Mouse (Mus musculus) layer of hippocampus, adult 11-12 months (tissue): Measurements from ENCODE around the gene March2.
"Not testable (repeated sequence)": the region's sequence is repeated elsewhere in the genome, so short reads cannot be mapped to it uniquely, and the experiment has no call there.

Source experiments
- DNase-seq: peaks from one replicate; pipeline ENCODE4 v3.0.0; 2022; ENCODE audit warnings: low spot score

March2 gene

DNA sequence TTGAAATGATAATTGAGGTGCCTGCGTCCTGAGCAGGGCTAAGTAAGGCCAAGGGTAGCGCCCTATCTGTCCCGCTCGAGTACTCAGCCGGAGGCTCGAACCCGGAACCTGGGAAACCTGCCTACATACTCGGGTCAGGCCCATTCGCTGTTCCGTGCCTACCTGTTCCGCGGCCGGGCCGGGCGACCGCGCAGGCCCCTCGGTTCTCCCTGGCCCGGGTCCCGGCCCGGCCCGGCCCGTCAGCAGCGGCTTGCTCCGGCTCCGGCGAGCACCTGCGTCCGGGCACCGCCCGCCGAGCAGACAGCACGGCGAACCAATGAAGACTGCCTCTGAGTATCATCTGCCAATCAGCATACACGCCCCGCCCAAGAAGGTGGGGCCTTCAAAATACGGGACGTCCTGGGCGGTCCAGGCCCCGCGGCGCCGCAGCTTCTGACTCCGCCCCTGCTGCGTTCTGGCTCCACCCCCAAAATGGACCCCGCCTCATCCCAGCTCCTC lies at the start of gene March2:
March2 (minus strand) TSS at position 287 of the 498 bp plus-strand sequence.
- peak; percentile 98 for DNase-seq

DNA sequence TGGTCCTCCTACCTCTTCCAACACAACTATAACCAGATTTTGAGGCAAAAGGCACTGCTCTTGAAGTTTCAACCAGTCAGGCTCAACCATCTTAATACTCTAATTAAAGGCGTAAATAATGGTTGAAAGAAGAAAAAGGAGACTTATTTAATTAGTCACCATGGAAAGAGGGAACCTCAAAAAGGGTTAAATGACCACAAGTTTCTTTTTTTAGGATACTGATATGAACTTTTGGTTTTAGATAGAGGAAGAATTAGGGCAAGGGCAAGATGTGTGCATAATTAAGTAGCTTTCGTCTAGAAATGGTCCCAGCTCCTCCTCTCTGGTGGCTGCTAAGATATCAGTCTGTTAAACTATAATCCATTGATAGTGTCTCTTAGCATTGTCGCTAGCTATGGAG lies 47.9 kb upstream of the March2 start:
- DNase-seq = no peak

DNA sequence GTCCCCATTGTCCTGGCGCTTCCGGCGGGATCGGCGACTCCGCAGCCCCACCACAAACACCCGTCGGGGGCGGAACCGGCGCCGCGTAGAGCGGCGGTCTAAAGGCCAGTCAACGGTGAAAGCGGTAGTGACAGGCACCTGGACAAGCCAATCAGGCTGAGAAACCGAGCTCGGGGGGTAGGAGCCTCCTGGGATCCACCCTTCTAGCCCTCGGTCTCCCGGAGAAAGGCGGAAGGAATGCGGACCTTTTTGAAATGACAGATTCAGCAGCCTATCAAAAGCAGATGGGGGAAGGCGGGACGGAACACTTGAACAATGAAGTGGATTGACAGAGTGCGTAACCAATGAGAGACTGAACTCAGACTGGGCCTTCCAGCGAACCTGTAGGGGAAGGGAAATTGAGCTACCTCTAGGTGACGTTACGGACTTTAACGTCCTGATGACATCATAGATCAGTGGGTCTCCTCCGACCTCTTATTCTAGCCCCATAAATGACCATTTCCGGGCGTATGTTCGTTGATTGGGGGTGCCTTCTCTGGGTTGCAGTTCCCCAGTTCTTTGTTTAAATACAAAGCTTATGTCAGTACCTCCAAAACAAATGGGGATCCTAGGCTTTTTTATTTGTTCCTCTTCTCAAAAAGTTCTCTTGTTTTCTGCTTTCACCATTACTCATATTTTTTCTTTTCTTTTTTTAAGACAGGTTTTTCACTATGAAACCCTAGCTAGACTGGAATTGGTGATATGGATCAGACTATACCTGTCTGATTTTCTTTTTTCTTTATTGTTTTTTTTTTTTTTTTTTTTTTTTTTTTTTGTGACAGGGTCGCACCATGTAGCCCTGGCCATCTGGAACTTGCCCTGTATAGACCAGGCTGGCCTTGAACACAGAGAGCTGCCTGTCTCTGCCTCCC lies 42.0 kb upstream of the March2 start, which contains the start of gene Rab11b:
Rab11b (minus strand) TSS at position 276 of the 911 bp plus-strand sequence.
- peak; percentile 100 for DNase-seq

DNA sequence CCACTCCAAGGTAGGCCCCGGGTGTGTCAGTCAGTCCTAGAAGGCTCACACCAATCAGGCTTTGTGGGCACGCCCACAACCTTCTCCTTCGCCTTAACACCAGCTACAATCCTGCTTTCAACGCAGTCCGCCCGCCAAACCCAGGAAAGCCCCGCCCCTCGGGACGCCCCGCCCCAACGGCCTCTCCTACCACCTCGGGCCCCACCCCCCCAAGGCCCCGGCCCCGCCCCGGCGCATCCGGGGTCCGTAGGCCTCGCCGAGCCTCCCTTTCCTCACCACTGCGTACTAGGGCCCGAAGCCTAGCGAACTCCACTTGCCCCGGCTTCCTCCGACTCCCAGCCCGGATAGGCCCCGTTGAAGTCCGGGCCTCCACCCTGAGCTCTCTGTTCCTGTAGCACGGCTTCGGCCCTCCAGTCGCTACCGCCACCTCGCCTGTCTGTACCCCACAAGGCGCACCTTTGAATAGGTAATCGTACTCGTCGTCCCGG lies 41.3 kb upstream of the March2 start:
- peak; percentile 89 for DNase-seq

DNA sequence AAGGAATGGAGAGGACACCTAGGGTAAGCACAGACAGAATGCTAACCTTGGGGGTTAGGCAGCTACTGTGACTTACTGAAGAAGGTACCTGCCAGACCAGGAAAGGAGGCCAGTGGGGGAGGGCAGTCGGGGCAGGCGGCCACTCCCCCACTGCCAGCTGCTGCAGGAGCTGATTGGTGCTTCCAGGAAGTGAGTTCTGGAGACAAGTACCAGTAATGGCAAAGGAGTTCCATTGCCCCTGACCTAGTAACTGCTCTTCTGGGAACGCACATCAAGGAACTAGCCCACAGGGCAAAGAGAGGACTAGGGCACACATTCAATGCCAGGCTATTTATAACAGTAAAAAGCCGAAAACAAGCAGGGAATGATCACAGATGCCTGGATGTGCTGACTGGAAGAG lies 38.8 kb upstream of the March2 start:
- DNase-seq = no peak

DNA sequence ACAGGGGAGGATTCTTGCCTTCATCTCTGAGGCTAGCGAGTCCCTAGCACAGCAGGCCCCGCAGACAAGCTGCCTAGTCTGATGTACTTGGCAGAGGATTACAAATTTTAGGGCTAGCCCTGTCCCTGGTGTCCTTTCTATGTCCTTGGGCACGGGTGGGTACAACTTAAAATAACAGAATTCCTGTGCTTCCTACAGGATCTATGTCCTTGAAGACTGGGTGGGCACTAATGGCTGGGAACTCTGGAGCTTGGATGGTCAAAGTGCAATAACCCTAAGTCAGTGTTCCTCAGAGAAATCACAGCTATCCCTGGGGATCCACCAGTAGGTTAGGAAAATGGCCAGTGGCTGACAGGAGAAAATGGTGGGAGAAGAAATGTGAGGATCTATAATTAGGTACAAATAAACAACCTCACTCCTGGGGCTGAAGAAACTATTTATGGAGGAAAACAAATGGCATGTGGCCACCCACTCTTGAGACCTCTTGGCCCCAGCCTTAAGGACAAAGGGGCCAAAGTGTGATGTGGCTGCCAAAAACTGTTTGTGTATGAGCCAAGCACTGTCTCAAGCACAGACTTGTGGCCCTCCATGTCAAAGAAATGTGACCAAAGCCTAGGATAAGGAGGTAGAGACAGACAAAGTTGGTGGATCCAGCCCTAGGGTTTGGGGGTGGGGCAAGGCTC lies 37.8 kb upstream of the March2 start:
- no peak for DNase-seq

DNA sequence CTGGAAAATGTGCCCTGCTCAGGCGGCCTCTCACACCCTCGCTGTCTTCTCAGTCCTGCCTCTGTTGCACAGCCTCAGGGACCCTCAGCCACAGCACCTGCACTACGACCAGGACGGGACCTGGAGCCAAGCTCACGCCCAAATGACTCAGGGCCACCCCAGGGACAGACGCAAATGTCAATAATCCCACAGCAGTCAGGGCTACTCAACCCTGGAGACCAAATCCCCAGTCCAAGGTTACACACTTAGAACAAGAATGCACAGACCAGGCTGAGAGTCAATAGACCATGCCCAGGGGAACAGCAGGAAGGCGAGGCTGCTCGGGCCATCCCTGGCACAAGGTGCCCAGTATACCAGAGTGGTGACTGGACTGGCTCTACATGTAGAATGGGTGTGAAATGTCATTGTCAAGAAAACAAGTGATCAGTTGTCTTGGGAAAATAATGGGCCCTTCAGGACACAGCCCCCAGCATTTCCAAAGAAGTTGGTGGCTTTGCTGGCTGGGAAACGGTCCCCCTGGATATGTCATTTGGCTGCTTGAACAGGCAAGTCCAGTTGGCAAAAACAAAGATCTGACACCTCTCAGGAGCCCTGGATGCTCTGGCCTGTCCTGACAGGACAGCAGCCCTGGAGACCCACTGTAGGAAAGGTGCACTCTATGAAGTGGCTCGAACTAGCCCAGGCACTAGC lies 37.1 kb upstream of the March2 start:
- DNase-seq = no peak

DNA sequence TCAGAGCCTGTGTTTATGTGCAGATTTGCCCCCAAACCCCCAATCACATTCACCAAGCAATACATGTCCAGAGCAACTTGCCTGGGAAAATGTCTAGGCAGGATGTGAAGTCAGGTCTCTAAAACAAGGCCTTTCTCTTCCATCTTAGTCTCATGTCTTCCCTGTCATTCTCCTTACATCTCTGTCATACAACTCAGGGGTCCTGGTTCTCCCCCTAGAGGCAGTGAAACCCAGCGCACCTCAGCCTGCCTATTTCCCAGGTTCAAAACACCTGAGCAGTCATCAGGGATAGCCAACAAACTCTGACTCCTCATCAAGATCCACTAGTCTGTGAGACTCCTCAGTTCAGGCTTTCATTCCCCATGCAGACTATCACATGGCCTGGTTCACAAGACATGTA lies 36.2 kb upstream of the March2 start:
- no peak for DNase-seq

DNA sequence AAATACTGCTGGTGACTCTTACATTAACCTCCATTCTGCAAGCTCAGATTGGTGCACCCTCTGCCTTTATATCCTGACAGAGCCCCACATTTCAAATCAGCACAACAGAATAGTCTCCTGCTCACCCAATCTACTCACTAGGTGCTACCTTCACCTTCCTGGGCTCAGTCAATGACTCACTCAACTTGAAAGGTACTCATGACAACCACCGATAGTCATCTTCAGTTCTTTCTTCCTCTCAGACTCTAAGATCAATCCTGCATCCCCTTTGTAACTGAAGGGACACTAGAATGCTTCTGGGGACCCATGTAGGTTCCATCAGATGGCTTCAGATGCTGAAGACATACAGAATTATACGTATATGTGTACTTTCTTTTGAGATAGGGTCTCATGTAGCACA lies 33.8 kb upstream of the March2 start:
- no peak for DNase-seq

DNA sequence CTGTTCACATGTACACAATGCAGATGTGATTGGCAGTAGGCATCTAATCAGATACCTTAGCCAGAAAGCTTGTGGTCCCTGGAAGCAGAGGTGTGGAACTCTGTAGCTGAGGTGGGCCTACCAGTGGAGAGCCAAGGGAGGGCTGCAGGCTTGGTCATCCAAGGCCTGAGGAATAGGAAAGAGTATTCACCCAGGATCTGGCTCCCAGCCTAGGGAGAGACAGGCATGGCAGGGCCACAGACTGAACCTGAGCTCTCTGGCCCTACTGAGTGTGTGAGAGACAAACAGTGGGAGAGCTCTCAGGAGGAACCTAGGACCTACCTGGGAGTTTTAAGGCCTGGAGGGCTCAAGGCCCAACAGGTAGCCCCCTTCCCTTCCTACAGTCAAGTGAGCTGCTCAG lies 32.7 kb upstream of the March2 start:
- no peak for DNase-seq

DNA sequence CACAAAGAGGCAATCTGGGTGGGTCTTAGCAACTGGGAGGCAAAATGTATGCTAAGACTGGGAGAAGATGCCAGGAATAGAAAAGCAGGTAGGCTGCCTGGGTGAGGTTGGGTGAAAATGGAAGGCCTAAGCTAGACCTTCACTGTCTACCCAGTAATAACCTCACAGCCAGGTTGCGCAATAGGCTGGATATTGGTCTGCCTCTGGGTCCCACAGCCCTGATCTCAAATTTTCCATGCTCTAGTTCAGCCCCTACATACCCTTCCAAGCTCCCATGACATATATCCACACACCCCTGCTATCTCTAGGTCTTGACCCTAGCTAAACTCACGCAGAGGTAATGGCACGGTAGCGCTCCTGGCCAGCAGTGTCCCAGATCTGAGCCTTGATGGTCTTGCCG lies 31.0 kb upstream of the March2 start:
- DNase-seq = no peak

DNA sequence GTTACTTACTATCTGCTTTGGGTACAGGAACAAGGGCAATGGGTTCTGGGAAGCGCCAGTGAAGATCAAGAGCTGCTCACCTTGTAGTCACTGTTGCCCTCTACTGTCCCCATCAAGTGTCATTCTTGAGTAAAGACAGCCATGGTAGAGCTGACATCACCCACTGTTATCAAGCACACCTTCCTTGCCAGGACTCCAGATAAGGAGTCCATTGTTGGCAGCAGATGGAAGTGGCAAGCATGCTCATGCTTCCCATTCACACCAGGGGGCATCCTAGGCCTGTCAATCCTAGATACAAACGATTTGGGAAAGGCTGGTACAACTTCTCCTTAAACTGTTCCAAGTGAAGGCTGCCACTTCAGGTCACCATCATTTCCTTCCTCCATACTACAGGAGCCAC lies 27.5 kb upstream of the March2 start:
- DNase-seq = peak; percentile 29

DNA sequence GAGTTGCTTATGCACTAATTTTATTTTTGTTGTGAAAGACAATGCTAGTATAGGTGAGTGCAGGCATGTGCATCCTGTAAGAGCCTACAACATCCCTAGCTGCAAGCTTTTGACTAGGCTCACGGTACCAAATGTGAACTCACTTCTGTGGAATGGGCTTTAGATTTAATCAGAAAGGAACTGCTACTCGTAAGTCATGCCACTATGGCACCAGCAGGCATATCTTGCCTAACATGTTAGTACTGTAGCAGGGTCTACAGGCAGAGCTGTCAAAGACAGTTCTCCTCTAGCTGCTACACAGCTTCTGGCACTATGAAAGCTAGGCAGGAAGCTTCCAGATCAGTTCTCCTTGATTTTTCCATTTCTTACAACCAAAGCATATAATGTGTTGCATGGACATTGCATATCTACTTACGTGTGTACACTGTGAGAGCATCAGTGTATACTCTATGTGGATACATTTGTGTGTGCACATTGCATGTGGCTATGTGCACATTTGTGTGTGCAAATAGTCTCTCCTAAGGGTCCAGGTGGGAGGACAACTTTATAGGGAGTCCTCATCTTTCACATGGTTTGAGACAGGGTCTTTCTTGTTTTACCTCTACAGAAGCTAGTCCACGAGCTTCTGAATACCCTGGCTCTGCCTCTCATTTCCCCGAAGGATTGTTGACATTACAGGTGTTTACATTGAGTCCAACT lies 26.4 kb upstream of the March2 start:
- no peak for DNase-seq

DNA sequence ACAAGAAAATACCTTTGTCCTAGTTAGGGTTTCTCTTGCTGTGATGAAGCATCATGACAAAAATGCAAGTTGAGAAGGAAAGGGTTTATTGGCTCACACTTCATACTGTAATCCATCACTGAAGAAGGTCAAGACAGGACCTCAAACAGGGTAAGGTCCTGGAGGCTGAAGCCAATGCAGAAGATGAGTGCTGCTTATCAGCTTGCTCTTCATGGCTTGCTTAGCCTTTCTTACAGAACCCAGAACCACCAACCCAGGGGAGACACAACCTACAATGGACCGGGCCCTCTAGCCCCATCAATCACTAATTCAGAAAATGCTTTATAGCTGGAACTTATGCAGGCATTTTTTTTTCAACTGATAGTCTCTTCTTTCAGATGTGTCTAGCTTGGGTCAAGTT lies 23.9 kb upstream of the March2 start:
- DNase-seq = no peak

DNA sequence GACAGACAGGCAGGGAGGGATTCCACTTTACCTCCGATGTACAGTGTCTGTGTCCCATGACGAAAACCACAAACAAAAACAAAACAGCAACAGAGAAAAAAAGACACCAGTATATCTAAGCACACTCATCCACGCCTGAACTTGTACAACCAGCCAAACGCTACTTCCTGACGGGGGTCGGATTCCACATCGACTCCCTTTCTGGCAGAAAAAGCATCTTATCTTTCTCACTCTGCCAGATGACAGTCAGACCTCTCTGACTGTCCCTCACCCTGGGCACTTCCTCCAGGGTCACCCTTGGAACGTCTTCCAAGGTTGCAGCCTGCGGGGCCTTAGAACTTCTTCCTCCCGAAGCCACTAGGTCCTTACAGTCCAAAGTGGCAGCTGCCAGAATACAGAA lies 15.1 kb upstream of the March2 start:
- DNase-seq = not testable (repeated sequence)

DNA sequence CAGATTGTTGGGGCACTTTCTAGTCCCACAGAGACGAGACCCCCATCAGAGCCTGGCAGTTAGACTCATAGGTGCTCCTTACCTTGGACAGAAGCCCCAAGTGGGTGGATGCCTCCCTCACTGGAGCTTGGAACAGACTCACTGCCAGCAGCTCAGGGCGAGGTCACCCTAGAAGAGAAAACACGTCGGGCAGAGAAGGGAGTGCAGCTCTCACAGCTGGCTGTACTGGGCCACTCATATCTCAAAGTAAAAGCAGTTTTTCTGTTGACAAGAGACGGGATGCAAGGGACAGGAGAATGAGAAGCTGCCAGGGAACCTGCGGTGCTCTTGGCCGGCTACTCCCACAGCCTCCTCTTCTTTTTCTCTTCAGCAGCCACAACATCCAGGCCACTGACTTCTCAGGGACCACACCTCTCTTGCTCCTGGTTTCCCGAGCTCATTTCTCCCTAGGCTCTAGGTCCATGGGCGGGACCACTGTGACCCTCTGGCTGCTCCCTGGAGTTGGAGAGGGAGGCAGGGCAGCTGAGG lies 14.2 kb upstream of the March2 start:
- DNase-seq = not testable (repeated sequence)

DNA sequence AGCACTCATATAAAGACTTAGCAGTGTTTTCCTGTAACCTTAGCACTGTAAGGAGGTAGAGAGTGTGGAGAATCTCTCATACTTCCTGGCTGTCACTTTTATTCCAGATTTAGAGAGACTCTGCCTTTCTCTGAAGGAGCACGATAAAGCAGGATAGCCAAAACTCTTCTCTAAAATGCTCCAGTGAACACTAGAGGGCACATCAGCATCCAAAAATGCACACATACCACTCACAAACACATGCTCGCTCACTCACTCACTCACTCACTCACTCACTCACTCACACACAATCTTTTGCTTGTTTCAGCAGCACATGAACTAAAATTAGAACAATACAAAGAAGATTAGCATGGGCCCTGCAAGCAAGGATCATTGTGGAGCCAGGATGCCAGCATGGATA lies 10.7 kb upstream of the March2 start:
- no peak for DNase-seq

DNA sequence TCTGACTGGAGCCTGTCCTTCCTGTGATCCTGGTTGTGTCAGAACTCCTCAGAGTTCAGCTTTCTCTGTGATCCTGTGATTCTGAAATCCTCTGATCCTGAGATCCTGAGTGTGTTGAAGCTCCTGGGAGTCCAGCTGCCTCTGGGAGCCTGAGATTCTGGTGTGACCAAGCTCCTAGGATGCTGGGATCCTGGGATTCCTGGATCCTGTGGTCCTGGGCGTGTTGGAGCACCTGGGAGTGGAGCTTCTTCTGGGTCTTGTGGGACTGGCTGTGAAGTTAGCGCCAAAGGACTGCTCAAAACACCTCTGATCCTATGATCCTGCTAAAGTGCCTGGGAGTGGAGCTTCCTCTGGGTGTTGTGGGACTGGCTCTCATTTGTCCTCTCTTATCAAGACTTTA lies 9.9 kb upstream of the March2 start:
- no peak for DNase-seq

DNA sequence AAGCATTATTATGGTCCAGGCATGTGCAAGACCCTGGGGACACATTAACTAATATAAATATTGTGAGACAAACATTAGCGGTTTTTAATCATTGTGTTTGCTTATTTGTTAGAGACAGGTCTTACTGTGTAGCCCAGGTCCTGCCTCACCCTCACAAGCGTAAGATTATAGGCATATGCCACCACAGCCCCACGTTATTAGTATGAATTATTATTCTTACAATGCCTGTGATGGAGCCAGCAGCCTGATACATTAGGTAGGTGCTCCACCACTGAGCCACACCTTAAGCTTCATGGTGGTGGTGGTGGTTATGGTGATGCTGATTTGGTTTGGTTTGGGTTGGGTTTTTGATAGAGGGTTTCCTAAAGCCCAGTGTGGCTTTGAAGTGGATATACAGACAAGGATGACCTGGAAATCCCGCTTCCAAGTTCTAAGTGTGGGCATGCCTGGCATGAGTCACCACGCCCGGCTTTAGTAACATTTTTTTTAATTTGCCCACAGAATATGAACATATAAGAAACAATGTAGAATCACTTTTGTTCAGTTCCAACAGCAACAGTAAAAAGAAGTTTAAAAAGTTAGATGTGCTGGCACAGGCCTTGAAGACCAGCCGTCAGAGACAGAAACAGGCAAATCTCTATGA lies 1.4 kb upstream of the March2 start:
- DNase-seq = no peak

DNA sequence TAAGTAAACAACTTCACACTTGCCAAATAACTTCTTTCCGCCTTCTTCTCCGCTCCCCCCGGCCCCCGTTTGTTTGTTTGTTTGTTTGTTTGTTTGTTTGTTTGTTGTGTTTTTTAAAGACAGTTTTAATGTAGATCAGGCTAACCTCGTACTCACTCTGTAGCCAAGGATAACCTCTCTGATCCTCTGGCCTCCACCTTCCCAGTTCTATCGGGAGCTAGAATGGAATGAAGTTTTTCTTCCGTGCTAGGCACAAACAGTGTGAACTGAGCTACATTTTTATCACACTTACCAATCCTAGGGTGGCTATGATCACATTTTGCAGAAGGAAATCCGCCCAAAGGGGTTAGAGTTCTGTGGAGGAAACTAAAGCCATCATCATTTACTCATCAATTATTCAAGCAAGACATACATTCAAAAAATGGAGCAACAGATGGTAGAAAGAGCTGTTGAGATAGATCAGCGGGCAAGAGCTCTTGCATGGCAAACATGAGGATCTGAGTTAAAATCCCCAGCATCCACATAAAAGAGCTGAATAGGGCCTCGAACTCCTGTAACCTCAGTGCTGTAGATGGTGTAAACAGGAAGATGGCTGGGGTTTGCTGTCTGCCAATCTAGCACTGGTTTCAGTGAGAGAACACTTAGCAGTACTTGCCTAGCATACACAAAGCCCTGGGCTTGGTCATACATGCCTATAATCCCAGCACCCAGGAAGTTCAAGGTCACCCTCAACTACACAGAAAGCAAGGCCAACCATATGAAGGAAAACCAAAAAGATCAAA lies 665 bp upstream of the March2 start:
- DNase-seq = no peak
